ENCODE assay signal across 15 mouse cellular contexts in genomic region chr10:74919277-74919676, GRCm38 (mm10).
"Had no signal": no experiment of that assay in that cellular context is flagged by ENCODE, and none has a peak within 500 bp of the region (broad histone marks: within the 10 kb centered on the region; RNA-seq: fewer than 3 reads in every experiment).

No protein-coding gene starts in this region.

- H3K4me2 ChIP-seq: limb, embryonic 12.5 days; liver, embryonic 13.5 days; lung, embryonic 15.5 days; neural tube, embryonic 12.5 days had no signal

- H3K27me3 ChIP-seq: limb, embryonic 12.5 days; liver, embryonic 13.5 days; lung, embryonic 15.5 days; neural tube, embryonic 12.5 days had no signal

- H3K9me3 ChIP-seq: limb, embryonic 12.5 days; liver, embryonic 13.5 days; lung, embryonic 15.5 days; neural tube, embryonic 12.5 days had no signal

- H3K4me3 ChIP-seq: limb, embryonic 12.5 days; liver, embryonic 13.5 days; lung, embryonic 15.5 days; neural tube, embryonic 12.5 days had no signal

- ATAC-seq: liver, postnatal 0 days had no signal

- H3K36me3 ChIP-seq: limb, embryonic 12.5 days; liver, embryonic 13.5 days; lung, embryonic 15.5 days; neural tube, embryonic 12.5 days had no signal

- H3K27ac ChIP-seq: limb, embryonic 12.5 days; liver, embryonic 13.5 days; lung, embryonic 15.5 days; neural tube, embryonic 12.5 days had no signal

- DNase-seq: kidney, postnatal 14 days; layer of hippocampus, postnatal 36 days; liver; liver, embryonic 13.5 days; liver, postnatal 0 days; lung, postnatal 14 days; midbrain, embryonic 14.5 days; retina, postnatal 1 day; right cerebral cortex, postnatal 4 days; spleen, adult 18-20 months; thymus, adult 18-20 months; thymus, postnatal 14 days had no signal

- H3K9ac ChIP-seq: limb, embryonic 12.5 days; liver, embryonic 13.5 days; liver, postnatal 0 days; lung, embryonic 15.5 days; neural tube, embryonic 12.5 days had no signal

- H3K4me1 ChIP-seq: liver, embryonic 13.5 days; lung, embryonic 15.5 days had no signal
